Mouse (Mus musculus): ENCODE data around the gene Atp13a2.

Gene Atp13a2

GRCm38 (mm10) chr4:141033606-141034549 lies 47.2 kb downstream of the Atp13a2 start:
- no peak for DNase-seq (ENCODE audit: low read depth, low spot score)

DNA sequence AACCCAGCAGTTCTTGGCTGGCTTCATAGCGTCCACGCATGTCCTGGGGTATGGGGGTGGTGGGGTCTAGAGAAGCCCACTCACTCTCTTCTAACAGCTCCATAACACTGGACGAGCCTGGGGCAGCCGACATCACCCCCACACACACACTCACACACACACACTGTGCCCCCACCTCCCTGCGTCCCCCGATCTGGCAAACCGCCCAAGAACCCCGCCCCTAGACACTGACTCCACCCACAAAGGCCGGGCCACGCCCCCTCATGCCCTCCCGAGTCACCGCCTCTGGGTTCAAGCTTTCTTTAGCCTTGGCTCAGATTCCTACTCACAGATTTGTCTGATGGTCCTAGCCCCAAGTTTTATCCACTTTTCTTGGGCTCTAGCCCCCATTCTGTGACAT lies 54.4 kb downstream of the Atp13a2 start:
- no peak for DNase-seq (ENCODE audit: low read depth, low spot score)

GRCm38 (mm10) chr4:141044816-141045215 lies 58.1 kb downstream of the Atp13a2 start:
- peak; percentile 43 for DNase-seq (ENCODE audit: low read depth, low spot score)

DNA sequence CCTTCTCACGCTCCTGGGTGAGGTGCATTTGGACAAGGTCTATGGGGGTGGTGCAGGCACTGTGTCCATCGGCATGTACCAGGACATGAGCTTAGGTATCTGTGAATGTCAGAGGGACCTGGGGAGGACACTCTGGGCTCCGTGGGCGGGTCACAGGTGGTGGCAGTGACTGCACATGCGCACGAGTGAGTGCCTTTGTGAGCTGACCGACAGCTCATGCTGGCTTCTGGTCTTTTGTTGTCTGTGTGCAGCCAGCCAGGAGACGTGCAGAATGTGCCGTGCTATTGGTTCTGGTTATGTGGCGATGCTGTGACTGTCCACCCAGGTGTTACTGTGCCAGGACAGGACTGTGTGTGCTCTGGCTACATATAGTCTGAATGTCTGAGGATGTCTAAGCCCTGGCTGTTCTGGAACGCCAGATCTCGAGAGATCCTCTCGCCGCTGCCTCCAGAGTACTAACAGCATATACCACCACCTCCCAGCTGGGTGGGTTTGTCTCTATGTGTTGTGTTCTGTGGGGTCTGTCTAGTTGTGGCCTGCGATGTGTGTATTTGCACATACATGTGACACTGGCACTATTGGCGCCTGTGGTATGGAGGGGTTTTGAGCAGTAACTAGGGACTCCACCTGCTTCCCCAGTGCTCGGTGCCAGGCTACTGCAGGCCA lies 62.3 kb downstream of the Atp13a2 start:
- no peak for DNase-seq (ENCODE audit: low read depth, low spot score)

DNA sequence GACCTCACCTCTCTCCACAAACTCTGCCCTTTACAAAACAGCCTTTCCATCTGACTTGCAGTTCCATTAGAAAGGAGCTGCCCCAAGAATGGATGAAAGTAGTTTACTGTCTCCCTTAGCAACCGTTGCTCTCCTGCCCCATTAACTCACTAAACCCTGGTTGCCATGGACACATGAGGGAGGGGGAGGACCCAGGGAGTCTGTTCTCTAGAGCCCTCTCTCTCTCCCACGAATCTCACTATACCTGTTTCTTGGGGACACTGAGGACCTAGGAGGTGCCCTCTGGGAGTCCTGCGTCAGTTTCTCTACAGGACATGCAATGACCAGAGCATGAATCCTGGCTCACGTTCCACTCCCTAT lies 62.8 kb downstream of the Atp13a2 start:
- no peak for DNase-seq (ENCODE audit: low read depth, low spot score)

- no peak for DNase-seq (ENCODE audit: low read depth, low spot score)
These were observed 65.8 kb downstream of the Atp13a2 start for GRCm38 (mm10) chr4:141052442-141052841.

- no peak for DNase-seq (ENCODE audit: low read depth, low spot score)
These were observed 66.5 kb downstream of the Atp13a2 start for GRCm38 (mm10) chr4:141053138-141053537.

DNA sequence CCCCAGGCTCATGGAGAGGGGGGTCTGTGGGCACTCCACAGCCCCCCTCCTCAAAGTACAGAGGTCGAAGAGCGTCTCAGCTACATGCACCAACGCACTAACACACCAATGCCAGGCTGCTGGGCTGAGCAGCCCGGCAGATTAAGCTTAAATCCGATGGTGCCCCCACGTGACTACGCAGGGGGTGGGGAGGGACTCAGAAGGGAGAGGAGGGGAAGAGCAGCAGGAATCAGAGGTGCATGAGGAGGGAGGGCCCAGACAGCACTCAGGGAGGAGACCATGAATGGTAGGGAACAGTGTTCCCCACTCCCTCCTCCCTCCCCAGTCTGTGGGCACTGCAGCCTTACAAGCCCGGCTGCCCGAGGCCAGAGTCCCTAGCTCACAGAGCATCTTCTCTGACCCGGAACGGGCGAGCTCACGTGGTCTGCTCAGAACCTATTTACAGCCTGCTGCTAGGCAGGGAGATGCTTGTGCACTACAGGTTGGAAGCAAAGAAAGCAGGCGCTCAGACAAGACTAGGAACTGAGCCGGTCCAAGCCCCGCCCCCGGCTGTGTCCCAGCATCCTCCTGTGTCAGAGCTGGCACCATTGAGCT lies 67.0 kb downstream of the Atp13a2 start:
- DNase-seq (ENCODE audit: low read depth, low spot score) = no peak
